Mouse (Mus musculus): Measurements from ENCODE around the gene Srgap1.

Gene Srgap1

GRCm38 (mm10) chr10:122016631-122017030 lies 30.5 kb downstream of the Srgap1 start:
- no peak for DNase-seq

GRCm38 (mm10) chr10:122012321-122012720 lies 34.8 kb downstream of the Srgap1 start:
- DNase-seq: no peak

GRCm38 (mm10) chr10:122008731-122009391 lies 38.3 kb downstream of the Srgap1 start:
- no peak for DNase-seq

- DNase-seq: no peak
Measured at GRCm38 (mm10) chr10:122008370-122008730, 38.8 kb downstream of the Srgap1 start.

- DNase-seq: no peak
Measured at GRCm38 (mm10) chr10:122006606-122007005, 40.5 kb downstream of the Srgap1 start.

GRCm38 (mm10) chr10:122006151-122006550 lies 41.0 kb downstream of the Srgap1 start:
- DNase-seq: no peak

GRCm38 (mm10) chr10:122005560-122005959 lies 41.6 kb downstream of the Srgap1 start:
- no peak for DNase-seq

GRCm38 (mm10) chr10:122002930-122003329 lies 44.2 kb downstream of the Srgap1 start:
- no peak for DNase-seq

GRCm38 (mm10) chr10:121998806-121999205 lies 48.3 kb downstream of the Srgap1 start:
- DNase-seq: no peak

GRCm38 (mm10) chr10:121996500-121996899 lies 50.6 kb downstream of the Srgap1 start:
- no peak for DNase-seq

- no peak for DNase-seq
Measured at GRCm38 (mm10) chr10:121995448-121995847, 51.7 kb downstream of the Srgap1 start.

- DNase-seq: no peak
Measured at GRCm38 (mm10) chr10:121994660-121995059, 52.5 kb downstream of the Srgap1 start.

- DNase-seq: no peak
Measured at GRCm38 (mm10) chr10:121992609-121993008, 54.5 kb downstream of the Srgap1 start.

- no peak for DNase-seq
Measured at GRCm38 (mm10) chr10:121986997-121987396, 60.1 kb downstream of the Srgap1 start.

- no peak for DNase-seq
Measured at GRCm38 (mm10) chr10:121984887-121985286, 62.2 kb downstream of the Srgap1 start.

GRCm38 (mm10) chr10:121983993-121984610 lies 63.0 kb downstream of the Srgap1 start:
- no peak for DNase-seq

GRCm38 (mm10) chr10:121975330-121975729 lies 71.8 kb downstream of the Srgap1 start:
- DNase-seq: no peak

- no peak for DNase-seq
Measured at GRCm38 (mm10) chr10:121974591-121974990, 72.5 kb downstream of the Srgap1 start.

GRCm38 (mm10) chr10:121973281-121973680 lies 73.8 kb downstream of the Srgap1 start:
- DNase-seq: no peak

GRCm38 (mm10) chr10:121972249-121972892 lies 74.7 kb downstream of the Srgap1 start:
- no peak for DNase-seq

- DNase-seq: no peak
Measured at GRCm38 (mm10) chr10:121971658-121972057, 75.5 kb downstream of the Srgap1 start.

- no peak for DNase-seq
Measured at GRCm38 (mm10) chr10:121970912-121971311, 76.2 kb downstream of the Srgap1 start.

GRCm38 (mm10) chr10:121964114-121964513 lies 83.0 kb downstream of the Srgap1 start:
- DNase-seq: no peak

- DNase-seq: no peak
Measured at GRCm38 (mm10) chr10:121962053-121962452, 85.1 kb downstream of the Srgap1 start.

All from cerebellum, adult 11 months (tissue).